Mouse (Mus musculus) ovary, adult 2 months (tissue): Measurements from ENCODE around the gene Dnah3. TPM values are rescaled to one million over a fixed set of nuclear protein-coding genes. Genes with fewer than 3 reads are reported as not detected.

Experiments used
- polyA plus RNA-seq: library from polyadenylated mRNA; depleted of rRNA; stranded (reverse); fragments of >200 nt; gene quantifications from 2 replicates; pipeline ENCODE4 v1.2.3, GENCODE M21; 2012; rRNA removed

The Dnah3 gene
- 4.7 and 5.6 TPM in 2 replicates for polyA plus RNA-seq

DNA sequence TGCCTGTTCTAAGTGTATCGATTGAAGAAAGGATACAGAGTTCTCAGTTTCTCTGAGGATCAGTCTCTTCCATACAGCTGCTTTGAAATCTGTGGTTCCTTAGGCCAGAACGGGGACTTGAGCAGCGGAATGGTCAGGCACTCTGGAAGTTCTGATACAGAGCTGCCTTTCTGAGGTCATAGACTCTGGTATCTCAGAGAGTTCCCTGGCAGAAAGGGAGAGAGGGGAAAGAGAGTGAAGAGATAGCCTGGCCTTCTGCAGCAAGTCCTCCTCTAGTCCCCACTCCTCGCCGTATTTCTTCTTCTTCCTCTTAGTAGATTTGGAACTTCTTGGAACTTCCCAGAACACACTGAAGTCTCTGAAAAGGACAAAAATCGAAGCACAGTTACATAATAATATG is at the start of gene Dnah3:
Gene Dnah3, minus strand, starts transcription at position 101 of the 400 bp plus-strand sequence.

DNA sequence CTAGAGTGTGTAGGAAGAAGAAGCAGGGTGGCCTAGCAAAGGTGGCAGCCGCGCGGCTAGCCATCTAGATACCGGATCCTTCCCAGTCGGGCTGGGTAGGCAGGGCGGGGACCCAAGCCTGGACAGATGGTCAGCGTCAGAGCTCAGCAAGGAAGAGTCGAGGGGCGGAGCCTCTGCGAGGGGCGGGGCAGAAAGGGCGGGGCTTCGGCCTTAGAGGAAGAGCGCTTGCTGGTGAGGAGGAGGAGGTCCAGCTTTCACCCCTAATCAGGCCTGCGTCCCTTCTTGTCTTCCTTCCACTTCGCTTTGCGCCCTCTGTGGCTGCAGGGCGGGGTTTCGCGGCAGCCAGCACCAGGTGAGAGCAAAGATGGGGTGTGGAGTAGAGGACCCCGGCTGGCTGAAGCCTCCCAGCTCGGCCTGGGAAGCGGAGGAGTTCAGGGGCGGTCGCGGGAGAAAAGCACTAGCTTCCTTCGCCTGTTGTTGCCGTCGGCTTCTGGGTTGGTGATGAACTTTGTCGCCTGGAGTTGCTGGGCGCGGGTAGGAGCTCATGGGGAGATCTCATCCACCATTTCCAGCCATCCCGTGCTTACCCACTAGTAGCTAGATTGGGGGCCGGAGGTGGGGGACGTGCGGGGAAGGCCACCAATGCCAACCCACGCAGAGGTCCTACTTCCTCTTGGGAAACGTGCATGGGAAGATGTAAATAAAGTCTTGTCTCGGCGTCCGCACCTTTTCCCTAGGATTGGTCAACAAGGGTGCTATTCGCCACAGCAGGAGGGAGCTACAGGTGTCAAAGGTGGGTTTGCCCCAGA is 7.3 kb upstream of the Dnah3 start, which contains the start of gene Tmem159:
Gene Tmem159, plus strand, starts transcription at position 190 of the 809 bp plus-strand sequence.

DNA sequence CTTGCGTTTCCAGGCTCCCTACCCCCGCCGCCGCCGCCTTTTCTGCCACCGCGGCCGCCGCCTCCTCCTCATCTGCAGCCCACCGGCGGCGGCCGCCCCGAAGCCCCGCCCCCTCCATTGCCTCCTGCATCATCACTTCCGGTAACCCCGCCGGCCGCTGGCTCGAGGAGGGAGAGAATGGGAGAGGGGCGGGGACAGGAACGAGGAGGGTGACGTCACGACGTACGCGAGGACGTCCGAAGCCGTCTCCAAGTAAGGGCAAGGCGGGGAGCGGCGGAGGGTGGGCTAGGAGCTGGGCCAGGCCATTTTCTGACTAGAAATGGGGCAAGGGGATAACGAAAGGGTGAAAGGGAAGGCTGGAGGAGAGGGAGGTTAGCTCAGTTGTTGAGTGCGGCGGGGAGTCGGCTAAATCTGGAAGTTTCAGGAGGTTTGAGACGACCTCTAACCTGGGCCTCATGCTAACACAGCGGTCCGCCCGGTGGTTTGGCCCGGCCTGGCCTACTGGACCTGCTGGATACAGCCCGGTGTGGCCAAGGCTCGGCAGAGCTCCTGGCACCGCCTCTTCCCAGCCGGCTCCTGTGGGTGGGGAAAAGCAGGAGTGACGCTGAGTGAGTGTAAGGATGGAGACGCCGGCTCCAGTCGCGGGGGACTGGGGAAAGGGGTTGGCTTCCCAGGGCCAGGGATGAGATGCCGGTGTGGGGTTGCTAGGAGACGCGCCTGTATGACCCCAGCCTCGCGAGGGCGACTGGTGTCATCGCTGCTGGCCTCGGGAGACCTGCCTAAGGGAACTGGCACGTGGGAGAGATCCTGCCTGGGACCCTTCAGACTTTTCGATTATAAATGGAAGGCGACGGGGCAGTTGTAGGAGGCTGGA is 199.2 kb downstream of the Dnah3 start, which contains the start of the genes Lyrm1 and Dcun1d3:
Gene Lyrm1, plus strand, starts transcription at position 223 of the 874 bp plus-strand sequence.
Gene Dcun1d3, minus strand, starts transcription at position 660 of the 874 bp plus-strand sequence.

Other genes starting within 250 kb of the Dnah3 start
- gene Lyrm1, start 199.4 kb downstream of the Dnah3 start, polyA plus RNA-seq, result 0.69 and 0.90 TPM in 2 replicates
- 7.5 and 8.4 TPM in 2 replicates for gene Dcun1d3, start 199.0 kb downstream of the Dnah3 start, polyA plus RNA-seq
- gene Tmem159, start 7.1 kb upstream of the Dnah3 start, polyA plus RNA-seq, result 40.0 and 49.9 TPM in 2 replicates
- 36.6 and 49.7 TPM in 2 replicates for gene Zp2, start 50.0 kb upstream of the Dnah3 start, polyA plus RNA-seq
- gene Anks4b, start 78.6 kb upstream of the Dnah3 start, polyA plus RNA-seq, result 0.09 and 0.10 TPM in 2 replicates
- 1.3 and 1.6 TPM in 2 replicates for gene Crym, start 106.8 kb upstream of the Dnah3 start, polyA plus RNA-seq
- gene Abca14, start 108.7 kb upstream of the Dnah3 start, polyA plus RNA-seq, result not detected in 2 replicates
- gene Abca15, start 233.4 kb upstream of the Dnah3 start, polyA plus RNA-seq, result not detected in 2 replicates